Mouse (Mus musculus) naive thymus-derived CD4-positive, alpha-beta T cell, adult 2 months (primary cell): ENCODE measurements at regions not wholly inside any gene's neighbourhood (a gene's known extent, or its start where the extent isn't known, plus 50 kb on each side); places are given as distances from the start of the nearest gene placed in this dataset.

Experiments used
- DNase-seq: peaks from one replicate; pipeline ENCODE4 v3.0.0-alpha.2; 2011; ENCODE audit warnings: low read depth

DNA sequence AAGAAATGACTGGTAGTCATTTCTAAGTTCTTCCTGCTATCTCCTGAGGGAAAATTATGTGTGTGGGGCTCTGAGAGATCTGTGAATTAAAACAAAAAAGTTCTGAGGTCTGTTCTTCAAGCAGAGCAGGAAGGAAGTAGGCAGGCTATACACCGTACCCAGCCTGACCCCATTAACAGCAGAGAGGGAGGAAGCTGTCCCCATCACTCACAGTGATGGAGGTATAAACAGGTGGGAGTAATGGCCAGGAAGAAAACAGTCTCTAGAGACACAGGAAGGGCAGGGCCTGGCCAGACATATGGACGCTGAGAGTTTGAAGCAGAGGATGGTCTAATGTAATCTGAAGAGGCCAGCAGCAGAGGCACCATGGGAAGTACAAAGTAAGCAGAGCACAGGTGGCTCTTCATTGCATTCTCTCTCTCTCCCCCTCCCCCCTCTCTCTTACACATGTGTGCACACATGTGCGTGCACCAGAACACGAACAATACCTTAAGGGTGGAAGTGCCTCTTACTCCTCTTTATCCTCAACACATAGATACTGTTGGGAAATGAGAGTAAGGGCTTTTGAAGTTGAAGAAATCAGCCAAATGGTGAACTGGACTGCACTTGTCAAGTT is 367.7 kb upstream of the Kif2a start:
- DNase-seq: no peak

GRCm38 (mm10) chr13:107389074-107389473 is 367.1 kb upstream of the Kif2a start:
- no peak for DNase-seq

DNA sequence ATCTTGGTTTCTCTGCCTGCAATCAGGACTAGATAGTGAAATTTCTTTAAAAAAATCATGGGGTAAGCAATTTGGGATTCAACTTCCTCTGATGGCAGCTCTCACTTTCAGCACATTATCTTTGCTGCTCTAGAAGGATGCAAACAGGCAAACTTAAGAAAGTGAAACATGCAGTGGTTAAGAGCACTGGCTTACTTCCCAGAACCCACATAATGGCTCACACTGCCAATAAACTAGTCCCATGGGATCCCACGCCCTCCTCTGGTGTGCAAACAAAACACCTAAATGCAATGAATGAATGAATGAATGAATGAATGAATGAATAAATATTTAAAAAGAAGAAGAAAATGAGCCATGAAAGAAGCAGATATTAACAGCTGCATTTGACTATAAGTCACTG is 356.1 kb upstream of the Kif2a start:
- no peak for DNase-seq

DNA sequence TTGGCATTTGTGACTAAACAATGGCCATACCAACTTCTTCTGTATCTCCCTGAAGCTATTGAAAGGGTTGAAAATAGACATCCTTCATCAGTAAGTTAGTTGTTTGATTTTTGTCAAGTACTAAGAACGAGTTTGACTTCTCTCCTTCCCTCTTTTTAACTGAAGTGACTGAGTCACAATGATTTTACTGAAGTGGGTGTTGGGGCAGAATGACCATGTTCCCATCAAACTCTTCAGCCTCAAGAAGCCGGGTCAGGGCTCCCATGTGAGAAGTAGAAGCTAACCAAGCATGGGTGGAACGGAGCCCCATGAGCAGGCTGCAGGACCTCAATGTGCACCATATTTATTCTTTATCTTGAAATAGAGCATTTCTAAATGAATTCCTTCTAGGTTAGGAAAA is 350.7 kb upstream of the Kif2a start:
- no peak for DNase-seq

- no peak for DNase-seq
Measured at GRCm38 (mm10) chr13:107371616-107372582, 350.0 kb upstream of the Kif2a start.

DNA sequence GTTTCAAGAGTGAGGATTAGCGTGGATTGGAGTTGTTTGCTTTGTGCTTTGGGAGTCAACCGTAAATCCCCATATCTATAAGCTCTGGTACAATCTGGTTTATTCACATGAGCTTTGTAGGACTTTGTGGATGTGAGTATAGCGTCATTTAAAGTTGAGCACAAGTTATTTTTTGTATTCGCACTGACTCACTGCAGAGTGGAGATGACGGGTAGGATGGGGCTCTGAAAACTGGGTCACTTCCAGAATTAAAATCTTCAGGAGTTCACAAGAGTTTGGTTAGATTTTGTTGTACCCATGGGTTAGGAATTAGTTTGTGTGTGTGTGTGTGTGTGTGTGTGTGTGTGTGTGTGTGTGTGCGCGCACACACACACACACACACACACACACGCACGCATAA is 345.7 kb upstream of the Kif2a start:
- DNase-seq: no peak

- no peak for DNase-seq
Measured at GRCm38 (mm10) chr13:107365766-107366165, 343.8 kb upstream of the Kif2a start.

- DNase-seq: no peak
Measured at GRCm38 (mm10) chr13:107365241-107365640, 343.3 kb upstream of the Kif2a start.

- DNase-seq: no peak
Measured at GRCm38 (mm10) chr13:107362806-107363687, 341.1 kb upstream of the Kif2a start.

DNA sequence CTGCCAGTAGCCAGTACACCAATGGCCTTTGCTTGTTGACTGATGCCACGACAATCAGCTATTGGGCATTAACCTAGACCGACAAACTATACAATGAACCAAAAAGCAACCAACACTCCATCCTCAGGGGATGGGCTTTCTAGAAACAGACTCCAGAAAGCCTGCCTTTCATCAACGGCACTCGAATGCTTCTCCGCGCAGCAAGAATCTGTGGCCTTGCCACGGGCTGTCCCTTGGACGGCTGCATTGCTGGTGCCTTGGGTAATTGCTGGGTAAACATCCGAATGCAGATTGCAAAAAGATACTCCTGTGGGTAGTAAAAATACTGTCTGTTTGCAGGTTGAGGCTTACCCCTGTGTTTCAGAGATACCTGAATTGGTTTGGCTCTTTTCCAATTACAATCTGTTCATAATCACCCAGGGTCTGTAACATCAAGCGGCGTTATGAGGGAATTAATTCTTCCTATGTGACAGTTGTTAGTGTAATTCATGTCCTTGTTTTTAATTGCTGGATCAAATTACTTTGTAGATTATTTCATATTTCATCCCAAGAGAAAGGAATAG is 319.0 kb upstream of the Kif2a start:
- DNase-seq: no peak

- DNase-seq: no peak
Measured at GRCm38 (mm10) chr13:107338111-107338510, 316.2 kb upstream of the Kif2a start.

- DNase-seq: no peak
Measured at GRCm38 (mm10) chr13:107337111-107337510, 315.2 kb upstream of the Kif2a start.

- no peak for DNase-seq
Measured at GRCm38 (mm10) chr13:107329348-107329747, 307.4 kb upstream of the Kif2a start.

GRCm38 (mm10) chr13:107325707-107326495 is 304.0 kb upstream of the Kif2a start:
- peak; percentile 20 for DNase-seq

DNA sequence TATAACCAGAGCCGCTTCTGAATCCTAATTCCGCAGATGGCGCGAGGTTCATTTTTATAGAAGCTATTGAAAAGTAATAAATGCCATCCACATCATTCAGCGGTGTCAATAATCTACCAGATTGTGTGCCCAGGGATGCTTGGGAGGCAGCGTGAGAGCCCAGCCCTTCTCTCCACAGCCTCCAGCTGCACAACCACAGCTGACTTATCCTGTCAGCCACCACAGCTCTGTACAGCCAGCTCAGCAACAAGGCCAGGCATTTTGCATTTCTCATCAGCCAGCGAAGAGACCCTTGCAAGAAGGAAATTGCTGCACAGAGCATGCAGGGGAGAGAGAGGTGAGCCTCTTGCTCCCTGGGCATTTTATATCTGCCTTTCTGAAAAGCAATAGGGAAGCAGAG is 292.8 kb upstream of the Kif2a start:
- DNase-seq: no peak

- no peak for DNase-seq
Measured at GRCm38 (mm10) chr13:107308958-107309639, 287.2 kb upstream of the Kif2a start.

DNA sequence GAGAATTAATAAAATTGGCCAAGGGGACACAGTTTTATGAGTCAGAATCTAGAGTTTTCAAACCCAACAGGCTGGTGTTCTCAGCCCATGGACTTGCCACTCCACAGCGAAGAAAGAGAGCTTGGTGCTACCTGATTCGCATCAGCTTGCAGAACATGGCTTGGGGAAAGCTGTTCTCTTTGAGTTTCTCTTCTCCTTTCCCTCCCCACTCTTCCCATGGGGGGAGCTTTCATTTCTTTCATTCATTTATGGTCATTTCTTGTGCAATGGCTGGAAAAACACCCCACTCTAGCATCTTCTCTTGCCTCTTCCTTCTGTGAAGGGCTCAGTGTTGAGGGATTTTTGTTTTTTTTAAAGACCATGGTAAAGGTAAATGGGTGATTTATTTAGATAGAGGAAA is 286.5 kb upstream of the Kif2a start:
- no peak for DNase-seq

- DNase-seq: no peak
Measured at GRCm38 (mm10) chr13:107306958-107307357, 285.0 kb upstream of the Kif2a start.

DNA sequence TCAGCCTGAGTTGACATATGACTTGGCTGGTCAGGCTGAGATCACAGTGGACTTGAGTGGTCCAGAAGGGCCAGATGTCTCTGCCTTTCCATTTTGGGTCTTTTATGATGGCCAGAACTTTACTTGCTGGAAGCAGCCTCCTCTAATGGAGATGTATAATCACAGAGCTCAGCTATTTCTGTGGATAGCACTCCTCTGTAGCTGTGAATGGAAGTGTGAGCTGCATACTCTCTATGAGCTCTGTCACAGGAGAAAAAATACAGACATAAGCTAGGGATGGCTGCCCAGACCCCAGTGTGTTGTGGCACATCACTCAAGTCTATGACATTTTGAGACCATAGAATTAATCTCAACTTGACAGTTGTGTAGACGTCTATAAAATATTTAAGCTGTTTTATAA is 284.3 kb upstream of the Kif2a start:
- DNase-seq: no peak

GRCm38 (mm10) chr13:107305738-107306137 is 283.8 kb upstream of the Kif2a start:
- DNase-seq: no peak

GRCm38 (mm10) chr13:107303878-107304277 is 282.0 kb upstream of the Kif2a start:
- DNase-seq: no peak
